Mouse (Mus musculus) C2C12 (cell line): Measurements from ENCODE around the gene Nmb. TPM values are rescaled to one million over a fixed set of nuclear protein-coding genes. Genes with fewer than 3 reads are reported as not detected.

Experiments used
- H3K27me3 ChIP-seq: one replicate; pipeline ENCODE4 v1.6.1; 2011; ENCODE audit not compliant: control insufficient read depth, insufficient read depth, insufficient read length
- H3K36me3 ChIP-seq: one replicate; pipeline ENCODE4 v1.6.1; 2011; ENCODE audit not compliant: control insufficient read depth, insufficient read depth
- H3K4me3 ChIP-seq: one replicate; pipeline ENCODE4 v1.5.1; 2011; ENCODE audit warnings: mild to moderate bottlenecking, control low read depth; ENCODE audit not compliant: poor library complexity, insufficient read depth, severe bottlenecking
- H3K79me2 ChIP-seq: one replicate; pipeline ENCODE4 v1.6.1; 2011; ENCODE audit not compliant: control insufficient read depth, insufficient read depth
- H3K79me3 ChIP-seq: one replicate; pipeline ENCODE4 v1.6.1; 2011; ENCODE audit warnings: low read depth, control low read depth
- H3ac ChIP-seq: one replicate; pipeline ENCODE3; 2011; ENCODE audit warnings: low read depth; ENCODE audit not compliant: control insufficient read depth, insufficient read length
- CEBPB ChIP-seq: IDR thresholded peaks from one replicate; pipeline ENCODE4 v1.6.1; 2011; ENCODE audit warnings: low read depth, mild to moderate bottlenecking, control low read depth, moderate library complexity
- CTCF ChIP-seq: IDR thresholded peaks from one replicate; pipeline ENCODE4 v1.5.1; 2011; ENCODE audit not compliant: control insufficient read depth, insufficient read depth, insufficient read length
- FOSL1 ChIP-seq: IDR thresholded peaks from one replicate; pipeline ENCODE4 v1.8.0; 2011; ENCODE audit warnings: mild to moderate bottlenecking, low read length; ENCODE audit not compliant: poor library complexity, insufficient read depth, severe bottlenecking
- MAX ChIP-seq: IDR thresholded peaks from one replicate; pipeline ENCODE4 v1.6.1; 2011; ENCODE audit warnings: mild to moderate bottlenecking, control low read depth
- MYOD1 ChIP-seq: IDR thresholded peaks from one replicate; pipeline ENCODE4 v1.6.1; 2011; ENCODE audit warnings: low read depth; ENCODE audit not compliant: control insufficient read depth, insufficient read length
- MYOG ChIP-seq: IDR thresholded peaks from one replicate; pipeline ENCODE4 v1.6.1; 2011; ENCODE audit not compliant: control insufficient read depth, insufficient read length; ENCODE audit errors: extremely low read depth
- USF1 ChIP-seq: IDR thresholded peaks from one replicate; pipeline ENCODE4 v1.6.1; 2011; ENCODE audit warnings: low read depth, mild to moderate bottlenecking, control low read depth, moderate library complexity
- polyA plus RNA-seq: library from polyadenylated mRNA; unstranded; fragments of >200 nt; fragmentation: generic; extraction: Trizol; gene quantifications from one replicate; pipeline ENCODE4 v1.2.1, GENCODE M21; 2012; ENCODE audit warnings: missing spikeins

Nmb gene
- polyA plus RNA-seq, 1 experiment, result 1.9 TPM

DNA sequence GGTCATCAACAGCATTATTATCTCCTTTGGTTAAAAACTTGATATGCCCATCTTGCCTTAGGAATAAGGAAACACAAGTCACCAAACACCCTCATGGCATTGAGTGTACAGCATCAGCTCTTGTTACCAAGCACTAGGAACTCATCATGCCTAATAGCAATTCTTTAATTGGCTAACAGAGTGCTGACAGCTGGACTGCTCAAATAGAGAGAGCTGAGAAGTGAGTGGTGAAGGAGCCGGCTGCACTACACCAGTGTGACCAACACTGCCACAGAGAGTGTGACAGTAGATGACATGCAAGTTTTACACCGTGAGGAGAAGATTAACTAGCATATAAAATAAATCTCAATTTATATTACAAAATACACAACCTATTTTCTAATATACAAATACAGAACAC is 18.3 kb upstream of the Nmb start:
- Histone ChIP-seq H3K79me3 (no peaks in the 10 kb centered on the region), H3K36me3 (peaks cover 40% of the 10 kb centered on the region), H3K79me2 (no peaks in the 10 kb centered on the region), H3K4me3 (no peak overlapping the region), H3ac (no peak overlapping the region), H3K27me3 (no peaks in the 10 kb centered on the region)
- TF ChIP-seq FOSL1, result no peak
- no peak for TF ChIP-seq MYOG
- TF ChIP-seq MYOD1, result no peak
- no peak for TF ChIP-seq MAX
- no peak for TF ChIP-seq CEBPB
- TF ChIP-seq USF1, result no peak
- no peak for TF ChIP-seq CTCF

DNA sequence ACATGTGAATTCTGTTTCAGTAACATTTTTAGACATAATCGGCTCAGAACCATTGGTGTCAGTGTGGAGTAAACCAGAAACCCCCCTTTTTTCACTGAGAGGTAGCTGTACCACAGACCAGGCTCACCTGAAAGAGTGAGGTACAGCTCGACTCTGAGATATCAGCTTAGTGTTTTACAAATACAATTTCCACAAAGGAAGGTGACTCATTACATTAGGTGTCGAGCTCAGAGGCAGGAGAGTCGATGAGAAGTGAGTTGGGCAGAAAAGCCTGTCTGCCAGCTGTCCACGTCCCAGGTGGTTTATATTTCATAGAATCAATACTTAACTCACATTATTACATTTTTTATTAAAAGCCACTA is 14.8 kb upstream of the Nmb start:
- Histone ChIP-seq H3ac (no peak overlapping the region), H3K79me2 (no peaks in the 10 kb centered on the region), H3K79me3 (no peaks in the 10 kb centered on the region), H3K27me3 (no peaks in the 10 kb centered on the region), H3K36me3 (peaks cover 26% of the 10 kb centered on the region), H3K4me3 (no peak overlapping the region)
- no peak for TF ChIP-seq MYOD1
- no peak for TF ChIP-seq MAX
- TF ChIP-seq MYOG, result no peak
- no peak for TF ChIP-seq FOSL1
- no peak for TF ChIP-seq CTCF
- TF ChIP-seq CEBPB, result no peak
- no peak for TF ChIP-seq USF1

DNA sequence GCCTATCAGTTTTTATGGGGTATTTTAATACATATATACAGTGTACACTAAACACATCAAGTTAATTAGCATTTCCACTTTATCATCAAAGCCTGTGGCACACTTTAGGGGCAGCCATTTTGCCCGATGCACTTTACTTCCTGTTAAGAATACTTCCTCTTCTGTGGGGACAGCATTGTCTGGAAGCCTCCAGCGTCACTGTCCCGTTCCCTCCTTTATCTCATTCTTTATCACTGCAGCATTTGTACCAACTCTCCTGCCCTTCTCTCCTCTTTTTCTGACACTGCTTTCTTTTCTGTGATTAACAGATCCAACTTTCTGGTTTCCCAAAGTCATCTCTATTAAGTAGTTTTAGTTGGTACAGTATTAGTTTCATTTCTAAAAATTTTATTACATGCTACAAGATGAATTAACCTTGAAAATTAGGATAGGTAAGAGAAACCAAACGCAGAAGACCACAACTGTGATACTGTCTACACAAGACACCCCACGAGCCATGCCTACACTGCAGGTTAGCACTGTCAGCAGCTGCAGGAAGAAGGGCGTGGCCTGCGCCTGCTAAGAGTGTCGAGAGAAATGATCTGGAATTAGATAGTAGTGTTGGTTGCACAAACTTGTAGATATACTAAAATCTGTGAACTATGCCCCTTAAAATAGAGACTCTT is 14.2 kb upstream of the Nmb start:
- no peak overlapping the region for H3ac ChIP-seq
- no peaks in the 10 kb centered on the region for H3K79me3 ChIP-seq
- H3K4me3 ChIP-seq, result no peak overlapping the region
- TF ChIP-seq USF1 (no peak), MYOG (no peak), FOSL1 (no peak), MYOD1 (no peak), CEBPB (no peak), CTCF (no peak), MAX (no peak)
- peaks cover 28% of the 10 kb centered on the region for H3K36me3 ChIP-seq
- no peaks in the 10 kb centered on the region for H3K27me3 ChIP-seq
- H3K79me2 ChIP-seq, result no peaks in the 10 kb centered on the region

DNA sequence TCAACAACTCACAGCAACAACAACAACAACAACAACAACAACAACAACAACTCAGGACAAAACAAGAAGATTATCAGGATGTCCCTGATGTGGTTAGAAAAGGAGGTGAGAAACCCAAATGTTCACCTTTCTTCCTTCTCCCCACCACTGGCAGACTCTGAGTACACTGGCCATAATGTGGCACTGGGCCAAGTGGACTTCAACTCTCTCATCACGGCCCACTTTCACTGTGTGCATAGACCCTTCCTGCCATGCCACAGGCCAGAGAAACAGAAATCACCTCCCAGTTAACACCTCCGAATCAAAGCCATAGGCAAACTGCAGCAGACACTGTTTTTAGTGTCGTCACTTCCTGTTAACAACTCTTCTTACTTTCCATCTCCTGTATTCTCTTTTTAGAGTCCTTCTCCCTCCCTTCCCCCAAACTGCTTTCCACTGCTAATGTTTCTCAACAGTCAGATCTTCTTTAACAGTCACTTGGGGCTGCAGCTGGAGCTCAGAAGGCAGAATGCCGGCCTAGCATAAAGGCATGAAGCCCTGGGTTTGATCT is 13.1 kb upstream of the Nmb start:
- Histone ChIP-seq H3K36me3 (peaks cover 37% of the 10 kb centered on the region), H3K79me2 (no peaks in the 10 kb centered on the region), H3ac (no peak overlapping the region), H3K79me3 (no peaks in the 10 kb centered on the region), H3K4me3 (no peak overlapping the region), H3K27me3 (no peaks in the 10 kb centered on the region)
- TF ChIP-seq MYOG (no peak), MYOD1 (no peak), USF1 (no peak), MAX (no peak), FOSL1 (no peak), CEBPB (no peak), CTCF (no peak)

DNA sequence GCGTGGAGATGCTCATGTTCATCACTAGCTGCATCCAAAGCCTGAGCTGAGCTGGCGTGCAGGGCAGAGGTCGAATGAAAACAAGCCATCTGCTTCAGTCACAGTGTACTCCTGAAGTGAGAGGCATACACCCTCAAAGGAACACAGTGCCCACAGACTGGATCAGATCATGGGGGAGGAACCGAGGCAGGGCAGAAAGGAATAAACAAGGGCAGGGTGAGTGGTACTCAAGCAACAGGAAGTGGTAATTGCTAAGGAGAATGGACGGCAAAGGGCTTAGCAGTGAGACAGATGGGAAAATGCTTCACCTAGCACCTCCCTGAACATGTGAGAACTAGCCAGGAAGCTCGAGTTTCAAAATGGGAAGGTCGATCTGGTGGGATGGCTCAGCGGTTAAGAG is 7.6 kb upstream of the Nmb start:
- Histone ChIP-seq H3K79me2 (no peaks in the 10 kb centered on the region), H3K79me3 (no peaks in the 10 kb centered on the region), H3K36me3 (peaks cover 31% of the 10 kb centered on the region), H3K27me3 (no peaks in the 10 kb centered on the region), H3ac (no peak overlapping the region), H3K4me3 (no peak overlapping the region)
- TF ChIP-seq FOSL1 (no peak), CEBPB (no peak), MYOG (no peak), MAX (no peak)

- H3K36me3 ChIP-seq, result peaks cover 31% of the 10 kb centered on the region
- TF ChIP-seq CEBPB (no peak), MYOD1 (no peak)
- H3K79me2 ChIP-seq, result no peaks in the 10 kb centered on the region
- no peak overlapping the region for H3ac ChIP-seq
- no peak overlapping the region for H3K4me3 ChIP-seq
- H3K79me3 ChIP-seq, result no peaks in the 10 kb centered on the region
- no peaks in the 10 kb centered on the region for H3K27me3 ChIP-seq
These were observed 6.2 kb upstream of the Nmb start for GRCm38 (mm10) chr7:80911053-80911452.
